ENCODE assay signal across 10 mouse cellular contexts in the genomic region with DNA sequence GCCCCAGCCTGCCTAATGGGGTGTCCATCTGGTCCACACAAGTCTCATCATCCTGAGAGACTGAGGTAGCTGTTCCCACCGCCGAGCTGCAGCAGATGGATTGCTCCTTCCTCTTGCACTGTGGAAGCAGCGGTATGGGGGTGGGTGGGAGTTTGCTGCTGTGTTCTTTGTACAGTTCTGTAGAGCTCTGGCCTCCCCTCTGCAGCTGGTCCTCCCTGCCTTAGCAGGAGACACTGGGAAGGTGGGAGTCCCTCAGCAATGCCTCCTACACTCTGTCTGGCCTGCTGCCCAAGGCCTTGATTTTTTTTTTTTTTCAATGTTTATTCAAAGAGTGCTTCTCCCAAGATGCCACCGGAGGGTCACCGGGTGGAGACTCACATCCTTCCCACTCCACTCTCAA.
DNase-seq lines count a peak whose midpoint lies in the region; ATAC-seq and TF ChIP-seq lines count a peak whose summit lies in the region.
"Had no signal": no experiment of that assay in that cellular context is flagged by ENCODE, and none has a peak within 500 bp of the region (broad histone marks: within the 10 kb centered on the region; RNA-seq: fewer than 3 reads in every experiment).

No protein-coding gene starts in this region.

- 0 out of 2 replicates have a peak, but pooled peaks have one; percentile 56 for ATAC-seq in midbrain, embryonic 13.5 days
- ATAC-seq in midbrain, postnatal 0 days (ENCODE audit: low FRiP score): no peak
- 0 out of 2 replicates have a peak, but pooled peaks have one; percentile 32 for ATAC-seq in limb, embryonic 14.5 days (ENCODE audit: low FRiP score, low read depth)

- H3K9ac ChIP-seq in midbrain, embryonic 13.5 days (replicated peaks): no peak overlapping the region
- H3K9ac ChIP-seq in midbrain, postnatal 0 days (replicated peaks; ENCODE audit: low read length, poor library complexity, severe bottlenecking): no peak overlapping the region
- no peak overlapping the region for H3K9ac ChIP-seq in limb, embryonic 14.5 days (ENCODE audit: low read depth, low read length, severe bottlenecking)
- H3K9ac ChIP-seq: heart, embryonic 13.5 days had no signal

- H3K9me3 ChIP-seq in midbrain, embryonic 13.5 days: no peaks in the 10 kb centered on the region
- H3K9me3 ChIP-seq in midbrain, postnatal 0 days (ENCODE audit: low read length): no peaks in the 10 kb centered on the region
- H3K9me3 ChIP-seq in limb, embryonic 14.5 days (ENCODE audit: control insufficient read depth, low read length): no peaks in the 10 kb centered on the region
- H3K9me3 ChIP-seq: heart, embryonic 13.5 days had no signal

- TF ChIP-seq CTCF in midbrain, postnatal 0 days (IDR thresholded peaks at IDR 0.05): no peak

- no peak overlapping the region for H3K4me3 ChIP-seq in midbrain, embryonic 13.5 days (replicated peaks)
- no peak overlapping the region for H3K4me3 ChIP-seq in midbrain, postnatal 0 days (ENCODE audit: low read depth, low read length)
- no peak overlapping the region for H3K4me3 ChIP-seq in limb, embryonic 14.5 days (replicated peaks; ENCODE audit: low read length)
- H3K4me3 ChIP-seq: erythroblast, embryonic 14.5 days; heart, embryonic 13.5 days had no signal

- no peak overlapping the region for H3K4me2 ChIP-seq in midbrain, embryonic 13.5 days (replicated peaks)
- H3K4me2 ChIP-seq in midbrain, postnatal 0 days (ENCODE audit: low read depth, low read length, poor library complexity, severe bottlenecking): no peak overlapping the region
- no peak overlapping the region for H3K4me2 ChIP-seq in limb, embryonic 14.5 days (replicated peaks; ENCODE audit: low read depth, low read length, severe bottlenecking)
- H3K4me2 ChIP-seq: heart, embryonic 13.5 days had no signal

- WGBS in midbrain, embryonic 13.5 days: 67% methylated on average over 5 of the region's 5 CpGs
- 69% methylated on average over 5 of the region's 5 CpGs for WGBS in midbrain, postnatal 0 days
- 80% methylated on average over 5 of the region's 5 CpGs for WGBS in limb, embryonic 14.5 days

- no peak for TF ChIP-seq POLR2A in limb, embryonic 14.5 days (IDR thresholded peaks at IDR 0.05; ENCODE audit: borderline replicate concordance, extremely low read depth, insufficient read depth, insufficient read length)

- peaks cover 28% of the 10 kb centered on the region for H3K4me1 ChIP-seq in midbrain, embryonic 13.5 days (replicated peaks)
- no peaks in the 10 kb centered on the region; the same call in 1 of the 2 replicates for H3K4me1 ChIP-seq in midbrain, postnatal 0 days (ENCODE audit: insufficient read depth, low read length)
- peaks cover 33% of the 10 kb centered on the region for H3K4me1 ChIP-seq in limb, embryonic 14.5 days (ENCODE audit: control insufficient read depth, insufficient read depth, low read length)

- H3K36me3 ChIP-seq in midbrain, embryonic 13.5 days: no peaks in the 10 kb centered on the region
- H3K36me3 ChIP-seq in midbrain, postnatal 0 days (ENCODE audit: insufficient read depth, low read length): no peaks in the 10 kb centered on the region
- H3K36me3 ChIP-seq in limb, embryonic 14.5 days (ENCODE audit: control insufficient read depth, insufficient read depth, low read length): no peaks in the 10 kb centered on the region
- H3K36me3 ChIP-seq: heart, embryonic 13.5 days had no signal

- DNase-seq in frontal cortex, postnatal 36 days (ENCODE audit: low spot score in 2 of 2): peak; percentile 49 to 60
- DNase-seq in frontal cortex, postnatal 10 days (ENCODE audit: low spot score in 2 of 2): no peak
- DNase-seq in kidney, postnatal 10 days: peak; percentile 21
- no peak for DNase-seq in kidney, adult 18-20 months
- no peak for DNase-seq in midbrain, postnatal 0 days (ENCODE audit: low spot score)
- no peak for DNase-seq in limb, embryonic 14.5 days (ENCODE audit: low spot score)
- DNase-seq in spleen, postnatal 36 days (ENCODE audit: low spot score in 2 of 2): no peak

- H3K27ac ChIP-seq in midbrain, embryonic 13.5 days: no peak overlapping the region
- no peak overlapping the region for H3K27ac ChIP-seq in midbrain, postnatal 0 days (ENCODE audit: low read depth, low read length)
- no peak overlapping the region for H3K27ac ChIP-seq in limb, embryonic 14.5 days (replicated peaks; ENCODE audit: low read depth, low read length)

- H3K27me3 ChIP-seq in midbrain, embryonic 13.5 days: no peaks in the 10 kb centered on the region
- H3K27me3 ChIP-seq in midbrain, postnatal 0 days (ENCODE audit: insufficient read depth, low read length): no peaks in the 10 kb centered on the region
- no peaks in the 10 kb centered on the region for H3K27me3 ChIP-seq in limb, embryonic 14.5 days (ENCODE audit: control insufficient read depth, insufficient read depth, low read length)

Comparison
In these comparisons a context has a peak if more than half of its experiments do, and no peak if none do; other contexts are left out.
1. DNase-seq: peak in frontal cortex, postnatal 36 days (2 of 2) and kidney, postnatal 10 days (single experiment); none in frontal cortex, postnatal 10 days (0 of 2), kidney, adult 18-20 months (single experiment), midbrain, postnatal 0 days (single experiment), limb, embryonic 14.5 days (single experiment) and spleen, postnatal 36 days (0 of 2).